Comparison of ENCODE assay signal across 21 mouse cellular contexts in the genomic region with DNA sequence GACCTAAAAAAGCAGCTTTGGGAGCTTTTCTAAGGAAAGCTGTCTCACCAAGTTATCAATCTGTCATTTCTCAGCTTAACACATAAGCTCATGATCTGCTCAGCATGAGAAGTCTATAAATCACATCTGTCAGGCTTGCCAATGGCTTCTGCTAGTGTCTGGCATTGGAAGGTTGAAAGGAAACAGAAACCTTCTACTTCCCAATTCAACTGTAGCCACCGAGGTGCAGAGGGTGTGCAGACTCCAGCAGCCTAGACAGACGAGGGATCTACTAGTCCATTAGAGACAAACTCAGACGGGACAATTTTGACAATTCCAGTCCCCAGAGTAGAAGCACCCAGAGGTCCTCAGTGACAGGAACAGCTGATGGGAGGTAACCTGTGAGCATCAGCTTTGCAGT.
A peak's percentile ranks its signal among the peaks of the same experiment; 100 is the strongest.
DNase-seq lines count a peak whose midpoint lies in the region; ATAC-seq and TF ChIP-seq lines count a peak whose summit lies in the region.
"Had no signal": no experiment of that assay in that cellular context is flagged by ENCODE, and none has a peak within 500 bp of the region (broad histone marks: within the 10 kb centered on the region; RNA-seq: fewer than 3 reads in every experiment).

No protein-coding gene starts in this region.

- no peak overlapping the region for H3K9ac ChIP-seq in midbrain, postnatal 0 days (replicated peaks; ENCODE audit: low read length, poor library complexity, severe bottlenecking)
- H3K9ac ChIP-seq in midbrain, embryonic 15.5 days = no peak overlapping the region
- no peak overlapping the region for H3K9ac ChIP-seq in kidney, embryonic 15.5 days
- H3K9ac ChIP-seq: embryonic facial prominence, embryonic 13.5 days; forebrain, embryonic 12.5 days; heart, embryonic 15.5 days; hindbrain, embryonic 15.5 days had no signal

- H3K4me3 ChIP-seq in midbrain, postnatal 0 days (ENCODE audit: low read depth, low read length) = no peak overlapping the region
- H3K4me3 ChIP-seq in midbrain, embryonic 15.5 days = no peak overlapping the region
- H3K4me3 ChIP-seq in kidney, embryonic 15.5 days (replicated peaks) = no peak overlapping the region
- H3K4me3 ChIP-seq: embryonic facial prominence, embryonic 13.5 days; forebrain, embryonic 12.5 days; heart, adult 2 months; heart, embryonic 15.5 days; hindbrain, embryonic 10.5 days; hindbrain, embryonic 15.5 days had no signal

- 54% methylated on average over 3 of the region's 3 CpGs for WGBS in midbrain, postnatal 0 days
- 61% methylated on average over 3 of the region's 3 CpGs for WGBS in midbrain, embryonic 15.5 days
- 69% methylated on average over 3 of the region's 3 CpGs for WGBS in kidney, embryonic 15.5 days

- TF ChIP-seq CTCF in midbrain, postnatal 0 days (IDR thresholded peaks at IDR 0.05) = no peak

- peak; percentile 14 for DNase-seq in midbrain, postnatal 0 days (ENCODE audit: low spot score)
- DNase-seq in retina, embryonic 14.5 days (ENCODE audit: low spot score) = peak; percentile 17
- no peak for DNase-seq in cerebellum, adult 11-12 months
- no peak for DNase-seq in adipocyte (ENCODE audit: low spot score)
- DNase-seq: adrenal gland, adult 8-10 months; adrenal gland, postnatal 36 days; cerebellum, adult 8-10 months; cerebellum, postnatal 14 days; gastrocnemius, postnatal 10 days; heart, adult 2 months; heart, postnatal 14 days had no signal

- H3K4me2 ChIP-seq in midbrain, postnatal 0 days (ENCODE audit: low read depth, low read length, poor library complexity, severe bottlenecking) = no peak overlapping the region
- no peak overlapping the region for H3K4me2 ChIP-seq in midbrain, embryonic 15.5 days
- H3K4me2 ChIP-seq in kidney, embryonic 15.5 days = no peak overlapping the region
- H3K4me2 ChIP-seq: embryonic facial prominence, embryonic 13.5 days; forebrain, embryonic 12.5 days; heart, embryonic 11.5 days; heart, embryonic 15.5 days; hindbrain, embryonic 15.5 days had no signal

- H3K27me3 ChIP-seq in midbrain, postnatal 0 days (ENCODE audit: insufficient read depth, low read length) = no peaks in the 10 kb centered on the region
- H3K27me3 ChIP-seq in midbrain, embryonic 15.5 days (replicated peaks) = no peaks in the 10 kb centered on the region
- H3K27me3 ChIP-seq in kidney, embryonic 15.5 days = no peaks in the 10 kb centered on the region
- H3K27me3 ChIP-seq: embryonic facial prominence, embryonic 13.5 days; forebrain, embryonic 12.5 days; heart, embryonic 15.5 days; hindbrain, embryonic 15.5 days had no signal

- no peaks in the 10 kb centered on the region for H3K36me3 ChIP-seq in midbrain, postnatal 0 days (ENCODE audit: insufficient read depth, low read length)
- no peaks in the 10 kb centered on the region for H3K36me3 ChIP-seq in midbrain, embryonic 15.5 days (replicated peaks)
- H3K36me3 ChIP-seq in kidney, embryonic 15.5 days = no peaks in the 10 kb centered on the region
- H3K36me3 ChIP-seq: embryonic facial prominence, embryonic 13.5 days; forebrain, embryonic 12.5 days; heart, embryonic 15.5 days; hindbrain, embryonic 10.5 days; hindbrain, embryonic 15.5 days had no signal

- H3K27ac ChIP-seq in midbrain, postnatal 0 days (ENCODE audit: low read depth, low read length) = no peak overlapping the region
- H3K27ac ChIP-seq in midbrain, embryonic 15.5 days = no peak overlapping the region
- H3K27ac ChIP-seq in kidney, embryonic 15.5 days = no peak overlapping the region
- H3K27ac ChIP-seq: embryonic facial prominence, embryonic 13.5 days; forebrain, embryonic 12.5 days; heart, adult 2 months; heart, embryonic 15.5 days; hindbrain, embryonic 10.5 days; hindbrain, embryonic 15.5 days had no signal

- no peak for ATAC-seq in midbrain, postnatal 0 days (ENCODE audit: low FRiP score)
- no peak for ATAC-seq in midbrain, embryonic 15.5 days (replicated peaks)
- ATAC-seq in hematopoietic stem cell, adult 5-6 weeks (replicated peaks in 1 of 2; ENCODE audit: insufficient read depth in 1 of 2, low FRiP score in 2 of 2, low TSS enrichment in 1 of 2, low read depth in 1 of 2, poor library complexity in 2 of 2, severe bottlenecking in 2 of 2) = peak; percentile 60 to 62; a peak in 2 of 4 replicates
- ATAC-seq in kidney, embryonic 15.5 days (replicated peaks; ENCODE audit: low FRiP score) = no peak
- ATAC-seq: forebrain, embryonic 16.5 days had no signal

- no peaks in the 10 kb centered on the region for H3K9me3 ChIP-seq in midbrain, postnatal 0 days (ENCODE audit: low read length)
- no peaks in the 10 kb centered on the region for H3K9me3 ChIP-seq in midbrain, embryonic 15.5 days
- H3K9me3 ChIP-seq in kidney, embryonic 15.5 days (replicated peaks) = no peaks in the 10 kb centered on the region
- H3K9me3 ChIP-seq: embryonic facial prominence, embryonic 13.5 days; forebrain, embryonic 12.5 days; heart, embryonic 15.5 days; hindbrain, embryonic 10.5 days; hindbrain, embryonic 15.5 days had no signal

- no peaks in the 10 kb centered on the region for H3K4me1 ChIP-seq in midbrain, postnatal 0 days (ENCODE audit: insufficient read depth, low read length)
- H3K4me1 ChIP-seq in midbrain, embryonic 15.5 days = no peaks in the 10 kb centered on the region
- no peaks in the 10 kb centered on the region for H3K4me1 ChIP-seq in kidney, embryonic 15.5 days
- H3K4me1 ChIP-seq: embryonic facial prominence, embryonic 13.5 days; forebrain, embryonic 12.5 days; heart, embryonic 15.5 days; hindbrain, embryonic 10.5 days; hindbrain, embryonic 15.5 days had no signal

Comparison
In these comparisons a context has a peak if more than half of its experiments do, and no peak if none do; other contexts are left out.
1. ATAC-seq: peak in hematopoietic stem cell, adult 5-6 weeks (2 of 2); none in midbrain, postnatal 0 days (single experiment), midbrain, embryonic 15.5 days (single experiment) and kidney, embryonic 15.5 days (single experiment).
2. DNase-seq: peak in midbrain, postnatal 0 days (single experiment) and retina, embryonic 14.5 days (single experiment); none in cerebellum, adult 11-12 months (single experiment) and adipocyte (single experiment).